Mouse (Mus musculus) forebrain, embryonic 15.5 days (tissue): ENCODE measurements around the gene Amigo3. TPM values are rescaled to one million over a fixed set of nuclear protein-coding genes. Genes with fewer than 3 reads are reported as not detected.
A peak's percentile ranks its signal among the peaks of the same experiment; 100 is the strongest.

Source experiments
- ATAC-seq: fragments of 200-750 bp; cut with Nextera tagmentation; replicated peaks from 2 replicates; pipeline ENCODE4 v1.8.0; 2017; ENCODE audit warnings: mild to moderate bottlenecking, moderate TSS enrichment, moderate library complexity
- H3K27ac ChIP-seq: fragments of 300-500 bp; sonication (generic); replicated peaks from 2 replicates; pipeline ENCODE4 v1.5.1; 2015; ENCODE audit warnings: mild to moderate bottlenecking, inconsistent platforms
- H3K27me3 ChIP-seq: fragments of 300-500 bp; sonication (generic); 2 replicates; pipeline ENCODE4 v1.6.1; 2015; ENCODE audit warnings: inconsistent platforms
- H3K36me3 ChIP-seq: fragments of 300-500 bp; sonication (generic); 2 replicates; pipeline ENCODE4 v1.6.1; 2015; ENCODE audit warnings: mild to moderate bottlenecking, inconsistent platforms
- H3K4me1 ChIP-seq: fragments of 300-500 bp; sonication (generic); 2 replicates; pipeline ENCODE4 v1.6.1; 2015; ENCODE audit warnings: inconsistent platforms
- H3K4me2 ChIP-seq: fragments of 300-500 bp; sonication (generic); replicated peaks from 2 replicates; pipeline ENCODE4 v1.6.1; 2015; ENCODE audit warnings: mild to moderate bottlenecking, inconsistent platforms
- H3K4me3 ChIP-seq: fragments of 300-500 bp; sonication (generic); 2 replicates; pipeline ENCODE4 v1.5.1; 2015; ENCODE audit warnings: mild to moderate bottlenecking, inconsistent platforms
- H3K9ac ChIP-seq: fragments of 300-500 bp; sonication (generic); replicated peaks from 2 replicates; pipeline ENCODE4 v1.6.1; 2015; ENCODE audit warnings: mild to moderate bottlenecking, inconsistent platforms
- H3K9me3 ChIP-seq: fragments of 300-500 bp; sonication (generic); 2 replicates; pipeline ENCODE4 v1.6.1; 2016; ENCODE audit warnings: inconsistent platforms
- WGBS: fragments of 180-500 bp; shearing (Covaris S2); methylation state at CpG from one replicate; pipeline ENCODE4 v1.1.7; 2015; ENCODE audit warnings: mixed read lengths; 5-methylcytosine and 5-hydroxymethylcytosine counted together
- microRNA-seq: library from miRNA; unstranded; fragments of <30 nt; microRNA quantifications from one replicate; pipeline ENCODE4, GENCODE M21; 2016
- polyA plus RNA-seq: library from polyadenylated mRNA; unstranded; fragments of >200 nt; fragmentation: Nextera tagmentation; extraction: Ambion mirVana; gene quantifications from 2 replicates; pipeline ENCODE4 v1.2.1, GENCODE M21; 2015

Amigo3 gene
- polyA plus RNA-seq, 1 experiment from 2014 or later: 3.2 TPM

DNA sequence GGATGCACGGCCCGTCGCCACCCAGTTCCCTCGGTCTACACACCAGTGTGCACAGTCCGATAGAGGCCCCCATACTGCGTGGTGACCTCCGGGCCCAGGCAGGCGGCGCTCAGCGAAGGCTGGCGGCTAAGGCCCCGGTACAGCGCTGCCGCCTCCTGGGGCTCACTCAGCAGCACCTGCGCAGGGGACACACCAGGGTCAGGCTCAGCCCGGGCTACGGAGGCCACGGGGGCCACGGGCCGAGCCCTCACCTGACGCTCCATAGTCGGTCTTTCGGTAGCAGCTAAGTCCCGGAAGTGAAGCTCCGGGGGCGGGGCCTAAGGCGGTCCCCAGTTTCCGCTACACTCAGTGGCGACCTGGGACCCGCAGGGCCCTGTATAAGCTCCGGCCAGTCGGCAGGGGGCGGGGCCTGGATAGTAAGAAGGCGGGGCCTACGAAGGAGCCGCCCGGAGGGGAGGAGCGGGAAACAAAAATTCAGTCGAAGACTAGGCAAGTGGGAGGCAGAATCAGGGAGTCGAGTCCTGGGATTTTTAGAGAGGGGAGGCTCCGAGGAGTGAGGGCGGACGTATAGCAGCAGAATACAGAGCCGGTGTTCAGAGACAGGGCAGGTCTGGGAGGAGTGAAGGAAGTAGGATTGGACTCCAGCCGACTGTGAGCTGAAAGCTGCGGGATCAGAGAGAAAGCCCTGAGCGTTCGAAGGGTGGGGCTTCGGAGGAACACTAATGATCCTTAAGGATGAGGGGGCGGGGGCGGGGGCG lies 41.4 kb downstream of the Amigo3 start, which contains the start of gene Apeh:
Gene Apeh (minus strand): TSS at position 423 of the 758 bp plus-strand sequence.
- Histone ChIP-seq H3K9ac (peak within 1 kb of the TSS; percentile 68), H3K4me2 (peak within 1 kb of the TSS; percentile 98), H3K9me3 (no peaks in the 10 kb centered on the region), H3K4me3 (peak within 1 kb of the TSS; percentile 77), H3K36me3 (peaks cover 27% of the 10 kb centered on the region), H3K27ac (peak within 1 kb of the TSS; percentile 83), H3K4me1 (peaks cover 17% of the 10 kb centered on the region), H3K27me3 (no peaks in the 10 kb centered on the region)
- WGBS: 0% methylated on average over 50 of the region's 52 CpGs
- ATAC-seq: peak; percentile 94

DNA sequence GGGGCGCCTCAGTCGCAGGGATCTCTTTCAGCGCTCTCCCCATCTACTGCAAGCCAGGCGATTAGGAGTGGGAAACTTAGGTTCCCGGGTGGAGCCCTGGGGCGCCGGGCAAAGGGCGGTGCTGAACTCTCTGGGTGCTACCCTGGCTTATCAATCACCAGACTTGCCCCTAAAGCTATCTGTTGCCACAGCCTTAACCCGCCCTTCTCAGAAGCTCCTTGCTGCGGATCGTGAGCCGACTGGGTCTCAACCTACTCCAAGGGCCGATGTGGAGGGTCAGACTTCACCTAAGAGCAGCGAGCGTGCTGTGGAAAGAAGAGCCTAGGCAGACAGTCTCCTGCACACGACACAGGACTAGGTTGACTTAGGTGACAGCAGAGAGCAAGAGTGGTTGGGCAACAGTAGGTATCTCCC lies 42.0 kb downstream of the Amigo3 start:
- Histone ChIP-seq H3K27ac (peak overlapping the region; percentile 83), H3K36me3 (peaks cover 20% of the 10 kb centered on the region; the same call in 1 of the 2 replicates), H3K9ac (peak overlapping the region; percentile 68), H3K4me2 (peak overlapping the region; percentile 98), H3K9me3 (no peaks in the 10 kb centered on the region), H3K4me3 (peak overlapping the region; percentile 77), H3K27me3 (no peaks in the 10 kb centered on the region), H3K4me1 (peaks cover 17% of the 10 kb centered on the region)
- 0% methylated on average over 16 of the region's 16 CpGs for WGBS
- ATAC-seq: peak; percentile 18

DNA sequence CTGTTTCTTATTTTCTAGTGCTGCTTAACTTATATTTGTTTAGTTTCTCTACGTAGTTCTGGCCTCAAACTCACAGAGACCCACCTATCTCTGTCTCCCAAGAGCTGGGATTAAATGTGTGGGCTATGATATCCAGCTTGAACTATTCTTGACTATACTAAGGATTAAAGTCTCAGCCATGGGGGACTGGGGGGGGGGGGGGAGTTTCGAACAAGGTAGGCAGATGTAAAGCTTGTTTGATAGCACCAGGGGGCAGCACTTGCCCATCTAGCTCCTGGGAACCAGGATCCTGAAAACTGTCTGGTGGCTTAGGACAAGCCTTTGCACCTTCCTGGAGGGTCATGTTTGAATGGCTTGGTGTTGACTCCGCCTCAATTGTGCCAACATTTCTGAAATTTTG lies 42.6 kb downstream of the Amigo3 start:
- Histone ChIP-seq H3K4me1 (peaks cover 17% of the 10 kb centered on the region), H3K9ac (no peak overlapping the region), H3K27me3 (no peaks in the 10 kb centered on the region), H3K27ac (no peak overlapping the region), H3K36me3 (peaks cover 15% of the 10 kb centered on the region; the same call in 1 of the 2 replicates), H3K4me3 (peak overlapping the region; percentile 77), H3K9me3 (no peaks in the 10 kb centered on the region), H3K4me2 (peak overlapping the region; percentile 98)
- ATAC-seq: no peak
- WGBS: 11% methylated on average over 3 of the region's 3 CpGs

DNA sequence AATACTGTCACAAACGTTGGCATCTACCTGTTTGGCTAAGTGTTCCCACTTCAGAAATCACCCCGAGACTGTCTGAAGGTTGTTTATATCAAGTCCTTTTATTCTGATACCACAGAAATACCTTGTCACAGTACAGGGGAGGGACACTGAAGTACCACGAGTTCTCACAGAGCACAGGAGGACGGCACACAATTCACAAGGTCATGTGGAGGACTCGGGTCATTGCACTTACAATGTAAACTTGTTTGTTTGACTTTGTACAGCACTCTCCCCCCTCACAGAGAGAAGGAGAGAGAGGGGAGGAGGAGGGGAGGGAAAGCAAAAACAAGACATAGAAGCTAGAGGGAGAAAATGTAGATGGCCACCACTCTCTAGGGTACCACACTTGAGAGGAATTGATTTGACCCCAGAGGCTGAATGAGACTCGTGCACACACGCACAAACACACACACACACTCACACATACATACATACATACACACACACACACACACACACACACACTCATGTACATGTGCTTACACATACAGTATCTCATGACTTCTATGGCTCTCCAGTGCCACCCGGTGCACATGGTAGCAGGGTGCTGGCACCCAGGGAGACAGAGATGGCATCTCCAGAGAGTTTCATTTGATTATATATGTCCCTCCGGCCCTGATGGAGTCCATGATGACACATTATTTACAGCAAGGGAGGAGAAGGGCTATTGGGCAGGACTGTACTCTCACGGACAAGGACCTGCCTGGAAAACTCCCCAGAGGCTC lies 43.2 kb downstream of the Amigo3 start:
- H3K36me3 ChIP-seq: peaks cover 15% of the 10 kb centered on the region; the same call in 1 of the 2 replicates
- H3K4me1 ChIP-seq: peaks cover 17% of the 10 kb centered on the region
- no peak overlapping the region for H3K4me2 ChIP-seq
- H3K9me3 ChIP-seq: no peaks in the 10 kb centered on the region
- H3K27ac ChIP-seq: no peak overlapping the region
- H3K4me3 ChIP-seq: no peak overlapping the region
- 66% methylated on average over 10 of the region's 10 CpGs for WGBS
- H3K27me3 ChIP-seq: no peaks in the 10 kb centered on the region
- no peak for ATAC-seq
- no peak overlapping the region for H3K9ac ChIP-seq

DNA sequence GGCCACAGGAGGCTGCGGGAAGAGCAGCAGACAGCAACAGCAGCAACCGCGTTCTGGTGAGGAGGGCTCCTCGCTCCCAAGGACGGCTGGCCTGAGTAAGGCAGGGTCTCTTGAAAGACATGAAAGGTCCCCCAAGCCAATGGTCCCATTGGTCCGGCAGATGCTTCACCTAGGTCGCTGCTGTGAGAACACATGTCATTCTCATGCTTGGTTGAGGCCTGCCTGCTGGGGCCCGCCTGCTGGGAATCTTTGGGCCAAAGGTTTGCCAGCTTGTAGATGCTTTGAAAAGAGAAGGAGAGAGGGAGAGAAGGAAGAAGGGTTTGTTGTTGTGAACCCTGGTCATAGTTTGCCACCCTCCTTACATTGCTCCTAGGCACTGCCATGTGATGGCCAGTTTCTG lies 46.7 kb downstream of the Amigo3 start:
- Histone ChIP-seq H3K9me3 (no peaks in the 10 kb centered on the region), H3K4me2 (no peak overlapping the region), H3K27me3 (no peaks in the 10 kb centered on the region), H3K4me1 (peaks cover 7% of the 10 kb centered on the region), H3K9ac (no peak overlapping the region), H3K27ac (no peak overlapping the region), H3K36me3 (peaks cover 25% of the 10 kb centered on the region; the same call in 1 of the 2 replicates), H3K4me3 (no peak overlapping the region)
- ATAC-seq: no peak
- 85% methylated on average over 8 of the region's 8 CpGs for WGBS

DNA sequence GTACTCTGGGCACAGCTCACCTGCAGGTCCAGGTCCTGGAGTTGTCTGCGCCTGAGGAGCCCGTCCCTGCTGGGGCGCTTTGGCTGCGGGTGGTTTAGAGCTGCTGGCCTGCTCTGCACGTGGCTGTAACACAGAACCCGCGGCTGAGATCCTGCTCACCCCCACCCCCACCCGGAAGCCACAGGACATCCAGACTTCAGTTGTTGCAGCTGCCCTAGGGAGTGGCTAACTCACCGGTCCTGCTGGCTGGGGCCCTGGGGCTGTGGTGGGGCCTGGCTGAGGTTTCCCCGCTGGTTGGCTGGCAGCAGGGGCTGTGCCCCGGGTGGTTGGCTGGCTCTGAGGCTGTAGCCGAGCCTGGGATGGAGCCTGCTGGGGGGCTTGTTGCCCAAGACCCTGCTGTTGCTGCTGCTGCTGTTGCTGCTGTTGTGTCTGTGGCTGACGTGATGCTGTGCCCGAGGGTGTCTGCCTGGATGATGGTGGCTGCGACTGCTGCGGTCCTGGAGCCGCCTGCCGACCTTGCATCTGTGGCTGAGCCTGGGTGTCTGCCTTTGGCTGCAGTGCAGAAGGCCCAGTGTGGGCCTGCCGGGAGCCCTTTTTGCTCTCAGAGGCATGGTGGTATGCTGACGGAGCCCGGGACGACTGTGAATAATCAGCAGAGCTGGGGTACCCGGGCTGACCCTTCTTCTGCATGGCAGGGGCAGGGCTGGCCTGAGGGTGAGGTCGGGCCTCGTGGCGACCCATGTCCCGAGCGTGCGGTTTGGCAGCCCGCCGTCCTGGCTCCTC lies 52.0 kb downstream of the Amigo3 start:
- no peaks in the 10 kb centered on the region; the same call in 1 of the 2 replicates for H3K4me1 ChIP-seq
- peaks cover 33% of the 10 kb centered on the region; the same call in 1 of the 2 replicates for H3K36me3 ChIP-seq
- H3K9me3 ChIP-seq: no peaks in the 10 kb centered on the region
- H3K4me2 ChIP-seq: no peak overlapping the region
- H3K27ac ChIP-seq: no peak overlapping the region
- no peak overlapping the region for H3K4me3 ChIP-seq
- 0 out of 2 replicates have a peak, but pooled peaks have one; percentile 12 for ATAC-seq
- no peak overlapping the region for H3K9ac ChIP-seq
- WGBS: 34% methylated on average over 31 of the region's 31 CpGs
- H3K27me3 ChIP-seq: no peaks in the 10 kb centered on the region

Small RNAs within 50 kb of the gene (microRNA-seq; reads per million reads assigned to microRNA genes)
- gene Gm47303 (not detected), gene Mir7088 (not detected)

Other genes with a start within 250 kb of the Amigo3 start
- 115 and 125 TPM in 2 replicates for gene Rbm6, start 179.9 kb upstream of the Amigo3 start, polyA plus RNA-seq
- 24.0 and 24.5 TPM in 2 replicates for gene Mon1a, start 165.0 kb upstream of the Amigo3 start, polyA plus RNA-seq
- 1.0 and 1.9 TPM in 2 replicates for gene Mst1r, start 146.3 kb upstream of the Amigo3 start, polyA plus RNA-seq
- gene Actl11, start 124.7 kb upstream of the Amigo3 start, polyA plus RNA-seq: not detected in 2 replicates
- 79.1 and 83.4 TPM in 2 replicates for gene Camkv, start 117.5 kb upstream of the Amigo3 start, polyA plus RNA-seq
- gene Traip, start 103.0 kb upstream of the Amigo3 start, polyA plus RNA-seq: 14.0 and 15.7 TPM in 2 replicates
- 2.5 and 2.9 TPM in 2 replicates for gene Uba7, start 77.7 kb upstream of the Amigo3 start, polyA plus RNA-seq
- gene Gm20661, start 70.1 kb upstream of the Amigo3 start, polyA plus RNA-seq: 0.64 and 0.83 TPM in 2 replicates
- gene Inka1, start 67.3 kb upstream of the Amigo3 start, polyA plus RNA-seq: 12.6 and 12.8 TPM in 2 replicates
- gene Cdhr4, start 60.7 kb upstream of the Amigo3 start, polyA plus RNA-seq: 0.36 and 1.7 TPM in 2 replicates
- 0.69 TPM in 1 of 2 replicates, not detected in the other for gene Gm20662, start 56.8 kb upstream of the Amigo3 start, polyA plus RNA-seq
- gene Ip6k1, start 50.7 kb upstream of the Amigo3 start, polyA plus RNA-seq: 101 and 109 TPM in 2 replicates
- gene Gmppb, start 3.9 kb upstream of the Amigo3 start, polyA plus RNA-seq: 19.9 and 22.2 TPM in 2 replicates
- gene Mst1, start 27.3 kb downstream of the Amigo3 start, polyA plus RNA-seq: 0.37 TPM in 1 of 2 replicates, not detected in the other
- gene Rnf123, start 30.2 kb downstream of the Amigo3 start, polyA plus RNA-seq: 45.4 and 49.0 TPM in 2 replicates
- 42.3 and 50.5 TPM in 2 replicates for gene Apeh, start 41.4 kb downstream of the Amigo3 start, polyA plus RNA-seq
- 7.3 and 7.9 TPM in 2 replicates for gene Bsn, start 137.2 kb downstream of the Amigo3 start, polyA plus RNA-seq
- 53.5 and 53.6 TPM in 2 replicates for gene Dag1, start 210.8 kb downstream of the Amigo3 start, polyA plus RNA-seq
- gene Nicn1, start 237.3 kb downstream of the Amigo3 start, polyA plus RNA-seq: 120 and 133 TPM in 2 replicates
- gene Amt, start 243.7 kb downstream of the Amigo3 start, polyA plus RNA-seq: 23.8 and 24.5 TPM in 2 replicates